24 mouse cellular contexts compared by ENCODE assay signal in the genomic region with DNA sequence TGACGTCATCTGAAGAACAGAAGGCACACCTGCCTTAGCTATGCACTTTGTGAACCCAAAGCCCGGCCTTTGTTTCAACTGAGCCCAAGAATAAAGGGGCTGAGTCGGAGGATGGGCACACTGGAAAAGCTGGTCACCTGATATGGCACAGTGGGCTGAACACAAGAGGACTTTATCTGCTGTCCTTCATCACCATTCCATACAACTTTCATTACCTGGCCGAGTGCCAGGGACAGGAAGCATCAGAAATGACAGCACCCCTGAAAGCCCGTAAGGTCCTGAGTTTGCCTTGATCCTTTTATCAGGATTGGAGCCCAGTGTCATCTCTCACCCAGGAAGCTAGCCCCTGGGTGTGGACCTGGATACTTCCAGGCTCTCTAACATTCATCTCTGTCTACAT.
DNase-seq lines count a peak whose midpoint lies in the region; ATAC-seq lines count a peak whose summit lies in the region.
"Had no signal": no experiment of that assay in that cellular context is flagged by ENCODE, and none has a peak within 500 bp of the region (broad histone marks: within the 10 kb centered on the region; RNA-seq: fewer than 3 reads in every experiment).

No protein-coding gene starts in this region.

- H3K9ac ChIP-seq in embryonic facial prominence, embryonic 14.5 days (ENCODE audit: low read depth, low read length), result no peak overlapping the region
- H3K9ac ChIP-seq in heart, embryonic 16.5 days (ENCODE audit: low read length), result no peak overlapping the region
- H3K9ac ChIP-seq: neural tube, embryonic 13.5 days had no signal

- H3K4me2 ChIP-seq in embryonic facial prominence, embryonic 14.5 days (ENCODE audit: low read depth, low read length), result no peak overlapping the region
- no peak overlapping the region for H3K4me2 ChIP-seq in heart, embryonic 16.5 days (ENCODE audit: low read depth, low read length)
- H3K4me2 ChIP-seq: neural tube, embryonic 13.5 days had no signal

- no peaks in the 10 kb centered on the region for H3K4me1 ChIP-seq in embryonic facial prominence, embryonic 14.5 days (ENCODE audit: control insufficient read depth, insufficient read depth, low read length)
- H3K4me1 ChIP-seq in embryonic facial prominence, embryonic 10.5 days, result peaks cover 5% of the 10 kb centered on the region; the same call in 1 of the 2 replicates
- peaks cover 8% of the 10 kb centered on the region for H3K4me1 ChIP-seq in heart, embryonic 16.5 days (ENCODE audit: control insufficient read depth, insufficient read depth, low read length)
- H3K4me1 ChIP-seq: limb, embryonic 10.5 days; neural tube, embryonic 13.5 days had no signal

- intact Hi-C loops in heart, postnatal 36 days (cut with DNase I), result no loop called here

- H3K27me3 ChIP-seq in embryonic facial prominence, embryonic 14.5 days (replicated peaks; ENCODE audit: control insufficient read depth, insufficient read depth, low read length), result no peaks in the 10 kb centered on the region
- no peaks in the 10 kb centered on the region for H3K27me3 ChIP-seq in embryonic facial prominence, embryonic 10.5 days (replicated peaks; ENCODE audit: low read depth, poor library complexity, severe bottlenecking)
- H3K27me3 ChIP-seq in heart, embryonic 16.5 days (ENCODE audit: control insufficient read depth, insufficient read depth, low read length), result no peaks in the 10 kb centered on the region
- H3K27me3 ChIP-seq: neural tube, embryonic 13.5 days had no signal

- 62% methylated on average over 5 of the region's 5 CpGs for WGBS in embryonic facial prominence, embryonic 14.5 days
- 80% methylated on average over 5 of the region's 5 CpGs for WGBS in embryonic facial prominence, embryonic 10.5 days
- WGBS in heart, embryonic 16.5 days, result 26% methylated on average over 5 of the region's 5 CpGs

- no peak for DNase-seq in embryonic facial prominence, embryonic 14.5 days (ENCODE audit: low spot score)
- DNase-seq in embryonic facial prominence, embryonic 10.5 days (ENCODE audit: low spot score), result no peak
- DNase-seq in heart, postnatal 36 days, result no peak
- peak; percentile 16 for DNase-seq in retina, postnatal 1 day
- DNase-seq in retina, embryonic 14.5 days (ENCODE audit: low spot score), result no peak
- DNase-seq in T-cell, adult 2 months (ENCODE audit: low spot score), result no peak
- DNase-seq: adrenal gland, postnatal 25 days; cerebellum, adult 9-10 months; gastrocnemius, postnatal 10 days; heart, adult 18-20 months; kidney, adult 11 months had no signal

- H3K27ac ChIP-seq in embryonic facial prominence, embryonic 14.5 days (replicated peaks; ENCODE audit: low read depth, low read length), result no peak overlapping the region
- H3K27ac ChIP-seq in embryonic facial prominence, embryonic 10.5 days (replicated peaks), result no peak overlapping the region
- 0 out of 2 replicates have a peak overlapping the region, but pooled peaks have one; percentile 40 for H3K27ac ChIP-seq in heart, embryonic 16.5 days (ENCODE audit: low read length)
- H3K27ac ChIP-seq: forebrain, embryonic 10.5 days; hindbrain, postnatal 0 days; kidney, postnatal 0 days; layer of hippocampus, adult 2 months; limb, embryonic 10.5 days; midbrain, embryonic 10.5 days; neural tube, embryonic 13.5 days had no signal

- no peak overlapping the region for H3K4me3 ChIP-seq in embryonic facial prominence, embryonic 14.5 days (ENCODE audit: low read depth, low read length)
- no peak overlapping the region for H3K4me3 ChIP-seq in embryonic facial prominence, embryonic 10.5 days
- no peak overlapping the region for H3K4me3 ChIP-seq in heart, embryonic 16.5 days (ENCODE audit: low read length)
- H3K4me3 ChIP-seq: forebrain, embryonic 10.5 days; layer of hippocampus, adult 2 months; limb, embryonic 10.5 days; midbrain, embryonic 10.5 days; myocyte; neural tube, embryonic 13.5 days had no signal

- no peaks in the 10 kb centered on the region for H3K9me3 ChIP-seq in embryonic facial prominence, embryonic 14.5 days (ENCODE audit: control insufficient read depth, low read length)
- no peaks in the 10 kb centered on the region for H3K9me3 ChIP-seq in embryonic facial prominence, embryonic 10.5 days
- H3K9me3 ChIP-seq in heart, embryonic 16.5 days (replicated peaks; ENCODE audit: control insufficient read depth, low read length), result no peaks in the 10 kb centered on the region
- H3K9me3 ChIP-seq: forebrain, embryonic 10.5 days; limb, embryonic 10.5 days; midbrain, embryonic 10.5 days; neural tube, embryonic 13.5 days had no signal

- H3K36me3 ChIP-seq in embryonic facial prominence, embryonic 14.5 days (ENCODE audit: control insufficient read depth, insufficient read depth, low read length), result no peaks in the 10 kb centered on the region
- H3K36me3 ChIP-seq in embryonic facial prominence, embryonic 10.5 days (replicated peaks), result no peaks in the 10 kb centered on the region
- H3K36me3 ChIP-seq in heart, embryonic 16.5 days (ENCODE audit: control insufficient read depth, insufficient read depth), result no peaks in the 10 kb centered on the region
- H3K36me3 ChIP-seq: forebrain, embryonic 10.5 days; limb, embryonic 10.5 days; midbrain, embryonic 10.5 days; neural tube, embryonic 13.5 days had no signal

- peak; percentile 71 for ATAC-seq in embryonic facial prominence, embryonic 14.5 days (ENCODE audit: low read depth)
- ATAC-seq in heart, embryonic 16.5 days (replicated peaks; ENCODE audit: extremely low read depth, insufficient read depth, low FRiP score), result peak; percentile 69
- ATAC-seq: CD4-positive, CD25-positive, alpha-beta regulatory T cell, adult 4 months; forebrain, embryonic 16.5 days; hindbrain, postnatal 0 days; lung, postnatal 0 days; midbrain, embryonic 16.5 days had no signal
